Mouse (Mus musculus) thymus, postnatal 36 days (tissue): Measurements from ENCODE around the gene Oxtr.
A peak's percentile ranks its signal among the peaks of the same experiment; 100 is the strongest.

Experiments
- DNase-seq, 2 experiments: peaks; one replicate each; pipeline ENCODE4 v3.0.0; 2022; ENCODE audit warnings: mixed read lengths in 2 of 2

Gene Oxtr

DNA sequence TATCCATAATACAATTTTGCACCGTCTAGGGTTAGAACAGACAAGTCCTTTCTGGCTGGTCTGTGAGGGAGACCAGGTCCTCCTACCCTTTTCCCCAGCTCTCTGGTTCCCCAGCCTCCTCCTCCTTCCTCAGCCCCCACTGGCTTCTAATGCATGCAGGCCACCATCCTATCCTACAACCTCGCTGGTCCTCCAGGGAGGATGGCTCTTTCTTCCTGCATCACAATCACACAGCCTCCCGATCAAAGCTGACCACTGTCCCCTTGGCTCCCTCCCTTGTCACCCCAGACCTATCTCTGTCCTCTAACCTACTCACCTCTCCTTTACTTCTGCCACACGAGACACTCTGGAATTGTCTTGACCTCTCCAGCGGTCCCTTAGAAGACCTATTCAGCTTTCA, 1.8 kb downstream of the Oxtr start:
- no peak for DNase-seq

DNA sequence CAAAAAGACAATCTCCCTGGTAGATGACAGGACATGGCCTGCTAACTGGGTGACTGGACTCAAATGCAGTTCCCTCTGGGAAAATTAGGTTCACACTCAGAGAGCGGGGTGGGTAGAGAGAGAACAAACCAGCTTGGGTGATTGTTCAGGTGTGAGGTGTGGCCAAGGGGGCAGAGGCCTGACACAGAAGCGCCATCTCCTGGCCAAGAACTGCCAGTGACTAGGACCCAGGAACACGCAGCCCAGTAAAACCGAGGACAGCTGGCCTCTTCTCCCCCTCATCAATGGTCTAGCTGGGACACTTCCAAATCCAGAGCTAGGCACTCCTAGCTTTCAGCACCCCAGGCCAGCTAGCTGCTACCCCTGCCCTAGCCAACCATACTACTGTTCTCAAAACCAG, 5.4 kb downstream of the Oxtr start:
- peak; percentile 12 to 24 for DNase-seq

DNA sequence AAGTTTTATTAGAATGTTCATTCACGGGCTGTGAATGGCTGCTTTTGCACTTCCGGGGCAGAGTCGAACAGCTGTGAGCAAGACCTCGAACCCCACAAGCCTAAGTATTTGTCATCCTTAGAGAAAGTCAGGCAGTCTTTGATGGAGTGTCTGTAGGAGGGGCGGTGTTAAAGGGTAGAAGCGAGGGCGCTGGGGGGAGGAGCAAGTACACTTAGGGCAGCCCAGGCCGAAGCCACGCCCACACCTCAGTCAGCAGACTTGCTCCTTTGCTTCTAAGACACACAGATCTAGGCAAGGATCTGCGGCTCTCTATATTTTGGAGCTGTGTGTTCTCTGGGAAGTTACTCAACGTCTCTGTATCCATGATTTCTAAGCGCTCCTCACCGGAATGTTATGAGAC, 9.9 kb downstream of the Oxtr start:
- DNase-seq: no peak

DNA sequence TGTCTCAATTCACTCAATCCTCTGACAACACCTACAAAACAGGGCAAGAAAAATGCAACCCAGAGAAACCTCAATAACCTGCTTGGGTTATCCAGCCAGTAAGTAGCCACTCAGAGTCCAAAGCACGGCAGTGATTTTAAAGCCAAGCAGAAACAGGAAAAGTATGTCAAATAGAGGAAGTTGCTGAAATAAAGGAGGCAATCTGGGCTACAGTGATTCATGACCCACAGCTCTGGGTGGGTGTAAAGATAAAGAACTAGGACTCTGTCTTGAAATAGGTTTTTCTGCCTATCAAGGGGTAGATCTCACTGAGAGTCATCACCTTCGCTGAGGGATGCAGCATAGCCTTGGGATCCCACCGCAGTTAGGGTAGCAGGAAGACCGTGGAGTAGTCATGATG, 18.1 kb downstream of the Oxtr start:
- DNase-seq: no peak

DNA sequence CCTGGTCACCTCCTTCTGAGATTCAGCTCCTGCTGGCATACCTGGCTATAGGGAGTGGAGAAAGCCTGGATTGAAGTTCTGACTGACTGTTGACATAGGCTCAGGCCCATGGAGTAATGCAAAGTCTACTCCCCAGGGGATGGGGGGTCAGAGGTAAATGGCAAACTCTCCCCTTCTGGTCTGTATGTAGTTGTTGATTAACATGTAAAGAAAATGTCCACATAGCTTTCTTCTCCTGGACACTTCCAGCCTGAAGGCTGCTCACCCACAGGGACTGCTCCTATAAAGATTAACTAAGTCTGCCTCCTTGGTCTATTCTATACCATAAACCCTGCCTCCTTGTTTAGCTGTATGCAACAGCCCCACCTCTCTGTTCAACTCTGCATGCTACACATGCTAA, 23.7 kb downstream of the Oxtr start:
- DNase-seq: no peak

DNA sequence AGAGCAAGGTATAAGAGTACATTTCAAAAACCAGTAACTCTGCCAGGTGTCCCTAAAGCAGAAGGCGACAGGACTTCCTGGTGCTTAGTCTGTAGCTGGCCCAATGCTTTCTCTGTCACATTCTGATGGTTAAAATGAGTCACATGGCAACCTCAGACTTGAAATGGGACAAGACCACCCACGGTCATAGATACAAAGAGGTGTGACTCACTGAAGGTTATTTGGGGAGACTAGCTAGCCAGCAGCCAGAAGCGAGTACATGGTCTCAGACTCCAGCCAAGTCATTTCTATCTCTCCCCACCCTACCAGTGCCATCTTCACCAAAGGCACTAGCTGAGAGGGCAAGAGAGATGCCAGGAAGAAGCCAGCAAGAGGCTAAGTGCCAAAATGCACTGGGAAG, 24.3 kb downstream of the Oxtr start:
- DNase-seq: no peak

DNA sequence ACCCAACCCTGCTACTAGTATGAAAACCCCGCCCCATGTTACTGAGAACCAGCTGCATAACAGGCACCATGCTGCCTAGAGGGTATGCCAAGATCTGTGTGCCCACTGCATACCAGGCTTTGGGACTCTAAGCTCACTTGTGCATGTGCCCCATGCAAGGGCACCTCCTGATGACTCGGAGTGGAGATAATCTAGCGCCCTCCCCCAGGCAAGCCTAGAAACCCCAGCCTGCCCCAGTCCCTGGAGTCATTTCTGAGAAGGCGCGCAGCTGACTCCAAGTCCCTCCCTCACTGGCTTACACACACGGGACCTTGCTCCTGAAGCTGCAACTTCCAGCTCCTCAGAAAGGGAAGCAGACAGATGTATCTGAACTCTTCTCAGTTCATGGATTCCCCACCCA, 26.4 kb downstream of the Oxtr start:
- DNase-seq: no peak

DNA sequence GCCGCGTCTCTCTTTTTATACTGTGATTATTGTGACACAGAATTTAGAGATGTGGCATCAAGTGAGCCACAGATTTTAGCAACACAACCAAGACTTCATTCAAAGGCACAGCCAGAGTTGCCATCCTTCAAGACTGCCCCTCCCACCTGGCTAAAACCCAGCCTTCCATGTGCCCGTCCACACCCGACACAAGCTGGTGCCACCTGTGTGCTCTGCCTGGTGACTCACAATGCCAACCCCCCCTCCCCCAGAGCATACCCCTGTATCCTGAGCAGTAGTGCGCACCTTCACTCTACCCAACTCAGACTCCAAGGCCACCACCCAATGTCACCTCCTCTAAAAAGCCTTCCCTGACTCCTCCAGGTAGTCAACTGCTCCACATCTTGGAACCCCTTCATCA, 28.3 kb downstream of the Oxtr start:
- DNase-seq: no peak

DNA sequence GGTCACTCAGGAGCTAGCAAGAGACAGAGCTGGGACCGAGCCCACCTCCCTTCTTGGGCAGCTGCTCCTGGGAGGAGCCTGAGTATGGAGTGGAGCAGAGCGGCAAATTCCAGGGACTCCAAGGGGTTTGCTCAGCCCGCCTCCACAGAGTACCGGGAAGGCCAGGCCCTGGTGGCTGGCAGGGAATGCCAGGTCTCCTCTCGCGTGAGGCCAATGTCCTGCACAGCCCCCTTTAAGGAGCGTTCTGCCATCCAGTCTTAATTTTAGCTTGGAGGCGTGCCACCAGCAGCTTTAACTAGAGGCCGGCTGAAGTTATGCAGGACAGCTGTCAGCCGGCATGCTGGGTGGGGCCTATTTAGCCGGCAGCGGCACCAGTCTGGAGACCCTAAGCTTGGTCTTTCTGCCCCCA, 30.4 kb downstream of the Oxtr start, which contains the start of gene Cav3:
TSS of gene Cav3 (plus strand) at position 165 of the 409 bp plus-strand sequence.
- DNase-seq: no peak

DNA sequence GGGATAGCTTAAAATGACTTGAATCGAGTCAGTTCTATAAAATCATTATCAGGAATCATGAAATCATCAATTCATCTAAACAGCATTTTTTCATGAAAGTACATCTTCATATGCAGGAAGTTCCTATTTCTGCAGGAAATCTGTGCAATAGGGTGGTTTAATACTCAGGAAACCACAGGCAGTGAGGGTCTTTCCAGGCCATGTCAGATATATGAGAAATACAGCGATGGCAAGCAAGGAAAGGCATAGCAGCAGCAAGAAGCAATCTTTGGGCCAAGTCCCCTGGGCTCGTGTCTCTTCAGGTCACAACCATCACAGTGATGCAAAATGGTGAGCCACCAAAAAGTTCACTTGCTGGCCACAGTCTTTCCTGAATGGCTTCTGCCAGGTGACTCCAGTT, 44.1 kb downstream of the Oxtr start:
- DNase-seq: no peak

DNA sequence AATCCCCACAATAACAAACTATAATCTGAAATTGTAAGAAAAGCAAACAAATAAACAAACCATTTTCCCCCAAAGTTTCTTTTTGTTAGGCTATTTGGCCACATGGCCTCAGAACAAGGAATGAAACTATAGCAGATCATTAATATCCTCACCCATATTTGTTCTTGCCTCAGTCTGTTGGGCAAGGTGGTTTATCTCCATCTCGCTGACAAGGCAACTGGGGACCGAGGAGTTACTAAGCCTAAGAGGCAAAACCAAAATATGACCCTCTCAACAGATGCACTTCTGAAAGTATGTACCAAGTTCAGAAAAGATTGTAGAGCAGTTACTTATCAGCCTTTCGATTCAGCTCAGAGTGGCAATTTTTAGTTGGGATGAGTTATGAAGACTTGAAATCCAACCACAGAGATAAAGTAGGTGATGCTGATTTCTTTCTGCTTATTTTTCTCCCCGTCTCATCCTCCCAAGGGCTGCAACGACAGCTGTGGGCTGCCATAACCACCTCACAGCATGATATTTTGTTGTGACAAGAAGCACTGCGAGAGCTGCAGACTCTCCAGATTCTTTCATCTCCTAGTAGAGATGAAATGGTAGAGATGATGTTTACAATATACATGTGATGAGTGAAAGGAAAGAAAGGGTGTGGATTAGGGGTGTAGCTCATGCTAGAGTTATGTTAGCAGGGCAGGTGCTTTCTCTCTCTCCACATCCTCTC, 63.6 kb downstream of the Oxtr start:
- DNase-seq: no peak

DNA sequence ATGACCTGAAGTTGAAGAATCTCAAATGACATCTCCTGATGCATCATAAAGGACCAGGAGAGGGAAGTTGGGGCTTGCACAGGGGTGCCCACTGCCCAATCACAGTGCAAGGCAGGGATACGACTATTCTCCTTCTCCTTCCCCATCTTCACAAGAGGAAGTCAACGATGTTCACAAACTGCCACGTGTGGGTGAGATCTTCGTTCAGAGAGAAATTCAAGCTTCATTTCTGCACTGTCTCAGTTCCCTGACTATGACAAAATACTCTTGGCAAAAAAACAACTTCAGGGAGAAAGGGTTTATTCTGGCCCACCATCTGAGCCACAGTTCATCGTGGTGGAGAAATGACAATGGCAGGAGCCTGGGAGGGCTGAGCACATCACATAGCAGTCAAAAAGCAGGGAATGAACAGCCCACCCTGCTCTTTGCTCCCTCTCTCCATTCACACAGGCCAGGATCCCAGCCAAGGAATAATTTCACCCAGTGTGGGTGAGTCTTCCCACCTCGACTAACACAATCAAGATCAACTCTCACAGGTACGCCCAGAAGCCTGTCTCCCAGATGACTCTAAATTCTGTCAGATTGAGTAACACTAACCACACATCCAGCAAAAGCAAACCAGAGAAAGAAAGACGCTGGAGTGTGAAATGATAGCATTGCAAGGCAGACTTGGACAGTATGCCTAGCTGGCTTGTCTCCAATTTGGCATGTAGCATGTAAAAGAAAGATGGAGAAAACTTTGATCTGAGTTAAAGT, 65.8 kb downstream of the Oxtr start:
- no peak for DNase-seq
